8 mouse cellular contexts compared by ENCODE assay signal in the genomic region with DNA sequence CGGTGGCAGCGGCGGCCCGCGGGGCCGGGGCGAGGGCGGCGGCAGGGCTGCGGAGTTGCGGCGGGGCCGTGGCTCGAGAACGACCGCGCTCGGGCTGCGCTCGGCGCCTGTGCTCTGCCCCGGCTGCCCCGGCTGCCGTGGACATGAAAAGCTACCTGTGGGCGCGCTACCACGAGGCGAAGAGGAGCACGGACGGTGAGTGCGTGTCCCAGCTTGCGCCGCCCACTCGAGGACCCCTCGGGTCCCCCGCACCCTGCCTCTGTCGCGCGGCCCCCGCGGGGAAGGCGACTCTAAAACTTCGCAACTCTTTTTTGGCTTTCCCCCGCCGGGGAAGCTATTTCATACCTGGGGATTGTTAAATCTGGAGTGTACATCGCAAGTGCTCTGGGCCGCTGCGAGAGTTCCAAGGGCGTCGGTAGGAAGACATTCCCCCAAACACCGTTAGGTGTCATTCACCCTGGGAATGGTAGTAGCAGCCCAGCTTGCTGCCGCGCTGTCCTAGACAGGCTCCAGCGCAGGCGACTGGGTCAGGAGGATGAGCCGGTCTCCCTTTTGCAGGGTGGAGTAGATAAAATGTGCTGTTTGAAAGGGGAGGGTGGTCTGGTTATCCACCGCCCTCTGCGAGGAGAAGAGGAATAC. TPM values are rescaled to one million over a fixed set of nuclear protein-coding genes. Genes with fewer than 3 reads are reported as not detected.
DNase-seq lines count a peak whose midpoint lies in the region; ATAC-seq lines count a peak whose summit lies in the region.

No protein-coding gene starts in this region.

- H3K27me3 ChIP-seq in embryonic facial prominence, embryonic 11.5 days (ENCODE audit: control insufficient read depth, insufficient read depth, low read length) = no peaks in the 10 kb centered on the region
- H3K27me3 ChIP-seq in stomach, embryonic 15.5 days (replicated peaks) = no peaks in the 10 kb centered on the region

- peak; percentile 33 for ATAC-seq in frontal cortex, adult (ENCODE audit: low TSS enrichment)
- ATAC-seq in embryonic facial prominence, embryonic 11.5 days (replicated peaks; ENCODE audit: insufficient number of reproducible peaks, low FRiP score, low TSS enrichment, low read depth) = peak; percentile 65
- ATAC-seq in megakaryocyte-erythroid progenitor cell, adult 5-6 weeks (replicated peaks; ENCODE audit: low FRiP score, low TSS enrichment, poor library complexity, severe bottlenecking) = peak; percentile 29
- ATAC-seq in stomach, embryonic 15.5 days (ENCODE audit: insufficient read depth, low FRiP score, low read depth) = peak; percentile 2; the same call in 1 of the 2 replicates

- peak overlapping the region; percentile 99 for H3K4me2 ChIP-seq in embryonic facial prominence, embryonic 11.5 days (ENCODE audit: low read depth, low read length)
- peak overlapping the region; percentile 99 for H3K4me2 ChIP-seq in stomach, embryonic 15.5 days

- H3K4me1 ChIP-seq in embryonic facial prominence, embryonic 11.5 days (ENCODE audit: control insufficient read depth, insufficient read depth, low read length) = no peaks in the 10 kb centered on the region
- peaks cover 21% of the 10 kb centered on the region; the same call in 1 of the 2 replicates for H3K4me1 ChIP-seq in stomach, embryonic 15.5 days

- H3K4me3 ChIP-seq in embryonic facial prominence, embryonic 11.5 days (ENCODE audit: low read depth, low read length) = peak overlapping the region; percentile 61
- H3K4me3 ChIP-seq in stomach, embryonic 15.5 days (replicated peaks) = peak overlapping the region; percentile 83

- H3K9me3 ChIP-seq in embryonic facial prominence, embryonic 11.5 days (replicated peaks; ENCODE audit: control insufficient read depth, low read length) = no peaks in the 10 kb centered on the region
- no peaks in the 10 kb centered on the region for H3K9me3 ChIP-seq in stomach, embryonic 15.5 days

- H3K36me3 ChIP-seq in embryonic facial prominence, embryonic 11.5 days (replicated peaks; ENCODE audit: control insufficient read depth, insufficient read depth, low read depth, low read length) = no peaks in the 10 kb centered on the region
- H3K36me3 ChIP-seq in stomach, embryonic 15.5 days = no peaks in the 10 kb centered on the region

- no peak for DNase-seq in frontal cortex, postnatal 36 days (ENCODE audit: low spot score in 2 of 2)
- peak; percentile 56 for DNase-seq in Muller cell, postnatal 12 days (ENCODE audit: inconsistent ontology term)
- DNase-seq in embryonic facial prominence, embryonic 11.5 days (ENCODE audit: low spot score) = peak; percentile 40
- DNase-seq in heart, postnatal 10 days = peak; percentile 62
- DNase-seq in kidney, postnatal 36 days = peak; percentile 24 to 54

- H3K9ac ChIP-seq in embryonic facial prominence, embryonic 11.5 days (replicated peaks; ENCODE audit: low read length) = peak overlapping the region; percentile 67
- H3K9ac ChIP-seq in stomach, embryonic 15.5 days = peak overlapping the region; percentile 74

- H3K27ac ChIP-seq in embryonic facial prominence, embryonic 11.5 days (replicated peaks; ENCODE audit: low read depth, low read length) = no peak overlapping the region
- peak overlapping the region; percentile 61; the same call in 1 of the 2 replicates for H3K27ac ChIP-seq in stomach, embryonic 15.5 days

- WGBS in embryonic facial prominence, embryonic 11.5 days = under 1% methylated on average over 58 of the region's 58 CpGs
- under 1% methylated on average over 49 of the region's 58 CpGs for WGBS in stomach, embryonic 15.5 days

- intact Hi-C loops in heart, postnatal 10 days (cut with DNase I) = loop anchor here (2.0 to 5.0 kb wide), 3 partner anchors 38 to 92 kb away; partner anchors contain the start of genes Hsp90b1 and Ttc41

RNA-seq across cellular contexts. Expression of gene Nt5dc3, which starts 0.4 kb away (rescaled TPM):
- 1.1 and 1.6 TPM in 2 replicates for polyA plus RNA-seq in embryonic facial prominence, embryonic 11.5 days (2014; fragmentation: Nextera tagmentation; extraction: Ambion mirVana)
- total RNA-seq in heart, postnatal 10 days (2021) = 10 to 100 TPM; 37.4 to 41.9 TPM
- total RNA-seq in megakaryocyte-erythroid progenitor cell, adult 5-6 weeks (2014; fragmentation: Nextera tagmentation) = 8.9 and 12.4 TPM in 2 replicates
- total RNA-seq in megakaryocyte-erythroid progenitor cell, adult 5-6 weeks (2017) = 2.9 and 6.8 TPM in 2 replicates
- polyA plus RNA-seq in stomach, embryonic 15.5 days (2015; fragmentation: Nextera tagmentation; extraction: Ambion mirVana) = 1.5 and 1.8 TPM in 2 replicates

RNA-seq across cellular contexts. Expression of gene Gm49358, which starts 15.5 kb away (rescaled TPM):
- polyA plus RNA-seq in embryonic facial prominence, embryonic 11.5 days (2014; fragmentation: Nextera tagmentation; extraction: Ambion mirVana) = 0.24 and 0.31 TPM in 2 replicates
- total RNA-seq in heart, postnatal 10 days (2021) = 10 to 100 TPM; 11.8 to 16.2 TPM
- not detected in 2 replicates for total RNA-seq in megakaryocyte-erythroid progenitor cell, adult 5-6 weeks (2014; fragmentation: Nextera tagmentation)
- total RNA-seq in megakaryocyte-erythroid progenitor cell, adult 5-6 weeks (2017) = 1.6 TPM in 1 of 2 replicates, not detected in the other
- not detected in 2 replicates for polyA plus RNA-seq in stomach, embryonic 15.5 days (2015; fragmentation: Nextera tagmentation; extraction: Ambion mirVana)

Comparison
In these comparisons a context has a peak if more than half of its experiments do, and no peak if none do; other contexts are left out.
1. ATAC-seq: peak in every context shown above with its lines; median percentile 65 in embryonic facial prominence, embryonic 11.5 days; 33 in frontal cortex, adult; 29 in megakaryocyte-erythroid progenitor cell, adult 5-6 weeks; 2 in stomach, embryonic 15.5 days.
2. DNase-seq: peak in Muller cell, postnatal 12 days (single experiment), embryonic facial prominence, embryonic 11.5 days (single experiment), heart, postnatal 10 days (2 of 2) and kidney, postnatal 36 days (2 of 2); none in frontal cortex, postnatal 36 days (0 of 2).
3. RNA of gene Gm49358, which starts 15.5 kb away (total RNA-seq): 11.8 to 16.2 TPM in heart, postnatal 10 days; 1.6 TPM in megakaryocyte-erythroid progenitor cell, adult 5-6 weeks; every median in the first group is over 4 times any median in the second.